Mouse (Mus musculus): ENCODE measurements at regions not wholly inside any gene's neighbourhood (a gene's known extent, or its start where the extent isn't known, plus 50 kb on each side); places are given as distances from the start of the nearest gene placed in this dataset.

GRCm38 (mm10) chr13:47955504-47955903 lies 305.5 kb upstream of the Id4 start:
- no peak for DNase-seq (ENCODE audit: low read depth, low spot score)

- DNase-seq (ENCODE audit: low read depth, low spot score) = no peak
These were observed 303.4 kb upstream of the Id4 start for GRCm38 (mm10) chr13:47957662-47958061.

GRCm38 (mm10) chr13:47974216-47974615 lies 286.8 kb upstream of the Id4 start:
- DNase-seq (ENCODE audit: low read depth, low spot score) = no peak

GRCm38 (mm10) chr13:47974756-47975515 lies 286.1 kb upstream of the Id4 start:
- DNase-seq (ENCODE audit: low read depth, low spot score) = no peak

GRCm38 (mm10) chr13:47998495-47998894 lies 262.5 kb upstream of the Id4 start:
- no peak for DNase-seq (ENCODE audit: low read depth, low spot score)

GRCm38 (mm10) chr13:47999399-47999798 lies 261.6 kb upstream of the Id4 start:
- DNase-seq (ENCODE audit: low read depth, low spot score) = no peak

GRCm38 (mm10) chr13:48003126-48003525 lies 257.9 kb upstream of the Id4 start:
- DNase-seq (ENCODE audit: low read depth, low spot score) = no peak

- DNase-seq (ENCODE audit: low read depth, low spot score) = no peak
These were observed 247.7 kb upstream of the Id4 start for GRCm38 (mm10) chr13:48013336-48013750.

GRCm38 (mm10) chr13:48015296-48015695 lies 245.7 kb upstream of the Id4 start:
- DNase-seq (ENCODE audit: low read depth, low spot score) = no peak

- DNase-seq (ENCODE audit: low read depth, low spot score) = no peak
These were observed 245.0 kb upstream of the Id4 start for GRCm38 (mm10) chr13:48016051-48016450.

GRCm38 (mm10) chr13:48016606-48017005 lies 244.4 kb upstream of the Id4 start:
- DNase-seq (ENCODE audit: low read depth, low spot score) = no peak

GRCm38 (mm10) chr13:48017649-48018048 lies 243.4 kb upstream of the Id4 start:
- no peak for DNase-seq (ENCODE audit: low read depth, low spot score)

- no peak for DNase-seq (ENCODE audit: low read depth, low spot score)
These were observed 242.4 kb upstream of the Id4 start for GRCm38 (mm10) chr13:48018606-48019005.

- DNase-seq (ENCODE audit: low read depth, low spot score) = no peak
These were observed 237.9 kb upstream of the Id4 start for GRCm38 (mm10) chr13:48022958-48023615.

- DNase-seq (ENCODE audit: low read depth, low spot score) = peak; percentile 43
These were observed 233.1 kb upstream of the Id4 start for GRCm38 (mm10) chr13:48027775-48028489.

GRCm38 (mm10) chr13:48031491-48031890 lies 229.5 kb upstream of the Id4 start:
- no peak for DNase-seq (ENCODE audit: low read depth, low spot score)

- no peak for DNase-seq (ENCODE audit: low read depth, low spot score)
These were observed 218.9 kb upstream of the Id4 start for GRCm38 (mm10) chr13:48042172-48042571.

GRCm38 (mm10) chr13:48042572-48042971 lies 218.5 kb upstream of the Id4 start:
- no peak for DNase-seq (ENCODE audit: low read depth, low spot score)

GRCm38 (mm10) chr13:48046201-48046750 lies 214.8 kb upstream of the Id4 start:
- no peak for DNase-seq (ENCODE audit: low read depth, low spot score)

GRCm38 (mm10) chr13:48049796-48050195 lies 211.2 kb upstream of the Id4 start:
- no peak for DNase-seq (ENCODE audit: low read depth, low spot score)

GRCm38 (mm10) chr13:48074630-48075029 lies 186.4 kb upstream of the Id4 start:
- DNase-seq (ENCODE audit: low read depth, low spot score) = no peak

- DNase-seq (ENCODE audit: low read depth, low spot score) = no peak
These were observed 185.7 kb upstream of the Id4 start for GRCm38 (mm10) chr13:48075315-48075714.

Data from retina, postnatal 7 days (tissue).